Mouse (Mus musculus): Measurements from ENCODE around the gene Aifm2.
A peak's percentile ranks its signal among the peaks of the same experiment; 100 is the strongest.

Gene Aifm2

DNA sequence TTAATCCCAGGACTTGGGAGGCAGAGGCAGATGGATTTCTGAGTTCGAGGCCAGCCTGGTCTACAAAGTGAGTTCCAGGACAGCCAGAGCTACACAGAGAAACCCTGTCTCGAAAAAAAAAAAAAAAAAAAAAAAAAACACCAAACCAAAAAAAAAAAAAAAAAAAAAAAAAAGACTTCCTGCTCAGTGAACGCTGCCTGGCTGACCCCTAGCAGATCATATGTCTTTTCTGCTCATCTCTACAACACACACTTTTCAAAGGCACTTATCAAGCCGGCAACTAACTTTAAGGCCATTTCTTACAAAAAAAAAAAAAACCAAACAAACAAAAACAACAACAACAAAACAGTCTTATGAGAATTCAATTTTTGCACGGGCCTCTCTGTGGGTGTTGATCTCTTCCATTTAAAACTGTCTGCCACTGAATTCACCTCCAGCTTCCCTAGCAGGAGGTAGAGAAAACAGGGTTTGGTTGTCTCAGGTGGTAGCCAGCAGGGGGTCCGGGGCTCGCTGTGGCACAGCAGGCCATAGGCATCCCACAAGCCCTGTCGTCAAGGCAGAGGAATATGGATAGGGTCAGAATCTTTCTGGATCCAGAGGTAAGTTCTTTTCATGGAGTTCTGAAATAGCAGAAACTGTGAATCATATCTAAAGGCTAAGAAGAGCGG lies 66.5 kb downstream of the Aifm2 start:
- no peak for DNase-seq

- DNase-seq = peak; percentile 71
Observed at GRCm38 (mm10) chr10:61782799-61783611, 67.9 kb downstream of the Aifm2 start.

DNA sequence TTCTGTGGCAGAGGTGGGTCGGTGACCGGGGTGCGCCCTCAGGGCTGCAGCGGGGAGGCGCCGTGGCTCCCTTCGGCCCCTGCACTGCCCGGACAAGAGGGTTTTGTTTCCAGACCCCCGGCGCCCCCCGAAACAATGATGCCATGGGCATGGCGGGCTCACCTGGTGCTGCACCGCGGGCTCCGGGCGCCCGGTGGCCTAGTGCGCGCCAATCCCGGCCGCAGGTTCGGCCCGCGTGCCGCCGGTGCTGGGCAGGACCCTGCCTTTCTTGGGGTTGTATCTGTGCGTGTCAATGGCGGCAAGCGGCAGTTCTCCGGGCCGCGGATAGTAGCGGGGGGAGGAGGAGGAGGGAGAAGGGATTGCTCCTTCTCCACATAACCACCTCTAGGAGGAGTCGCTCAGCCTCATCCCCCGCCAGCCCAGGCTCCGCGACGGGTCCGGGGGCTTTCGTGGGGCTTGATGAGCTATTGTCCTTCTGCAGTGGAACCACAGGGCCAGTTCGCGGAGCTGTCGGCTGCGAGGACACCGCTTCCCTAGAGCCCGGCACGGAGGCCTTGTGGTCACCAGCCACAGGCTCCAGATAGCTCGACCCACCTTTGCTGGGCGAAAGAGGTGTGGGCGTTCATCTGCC lies 68.7 kb downstream of the Aifm2 start, which contains the start of gene H2afy2:
Gene H2afy2, minus strand, starts transcription at position 527 of the 631 bp plus-strand sequence.
- DNase-seq = peak; percentile 73

- no peak for DNase-seq
Observed at GRCm38 (mm10) chr10:61784414-61784813, 69.4 kb downstream of the Aifm2 start.

GRCm38 (mm10) chr10:61787541-61788313 lies 72.7 kb downstream of the Aifm2 start:
- no peak for DNase-seq

- DNase-seq = no peak
Observed at GRCm38 (mm10) chr10:61788499-61788898, 73.4 kb downstream of the Aifm2 start.

Data from right cerebral cortex, postnatal 14 days (tissue).